Mouse (Mus musculus) ES-Bruce4 (cell line): ENCODE measurements around the gene Tssk3. TPM values are rescaled to one million over a fixed set of nuclear protein-coding genes. Genes with fewer than 3 reads are reported as not detected.

Experiments
- H3K27ac ChIP-seq: 2 replicates; pipeline ENCODE4 v1.5.1; 2012; ENCODE audit warnings: low read length, inconsistent platforms; ENCODE audit not compliant: insufficient read depth
- H3K27me3 ChIP-seq: 2 replicates; pipeline ENCODE4 v1.6.1; 2012; ENCODE audit warnings: mild to moderate bottlenecking, low read length, inconsistent platforms; ENCODE audit not compliant: control insufficient read depth, poor library complexity, insufficient read depth, severe bottlenecking
- H3K36me3 ChIP-seq: 2 replicates; pipeline ENCODE4 v1.6.1; 2012; ENCODE audit warnings: inconsistent platforms, mild to moderate bottlenecking, low read length, moderate library complexity; ENCODE audit not compliant: control insufficient read depth, poor library complexity, insufficient read depth, severe bottlenecking
- H3K4me1 ChIP-seq: one replicate; pipeline ENCODE4 v1.8.1; 2011; ENCODE audit warnings: low read length; ENCODE audit not compliant: control insufficient read depth, insufficient read depth
- H3K4me3 ChIP-seq: 2 replicates; pipeline ENCODE4 v1.5.1; 2011; ENCODE audit warnings: low read depth, mild to moderate bottlenecking, low read length
- H3K9ac ChIP-seq: 2 replicates; pipeline ENCODE4 v1.6.1; 2012; ENCODE audit warnings: low read depth, mild to moderate bottlenecking, inconsistent platforms; ENCODE audit not compliant: poor library complexity, severe bottlenecking
- H3K9me3 ChIP-seq: replicated peaks from 2 replicates; pipeline ENCODE4 v1.6.1; 2012; ENCODE audit warnings: mild to moderate bottlenecking, low read length, inconsistent platforms; ENCODE audit not compliant: control insufficient read depth, poor library complexity, insufficient read depth, severe bottlenecking
- CTCF ChIP-seq: IDR thresholded peaks from one replicate; pipeline ENCODE4 v1.8.1; 2011; ENCODE audit warnings: low read depth, low read length
- EP300 ChIP-seq: IDR thresholded peaks from 2 replicates; pipeline ENCODE4 v1.6.1; 2011; ENCODE audit warnings: low read depth, low read length; ENCODE audit not compliant: insufficient read depth
- POLR2A ChIP-seq: IDR thresholded peaks from one replicate; pipeline ENCODE4 v1.8.1; 2011; ENCODE audit warnings: low read length; ENCODE audit not compliant: insufficient read depth
- polyA plus RNA-seq: library from polyadenylated mRNA; stranded (reverse); fragments of >200 nt; gene quantifications from 2 replicates; pipeline ENCODE4 v1.2.4, GENCODE M21; 2011; ENCODE audit warnings: low read depth; ENCODE audit not compliant: missing spikeins, insufficient read depth, insufficient read length

Gene Tssk3
- polyA plus RNA-seq, 1 experiment, result not detected

GRCm38 (mm10) chr4:129516925-129517324 is 26.1 kb upstream of the Tssk3 start:
- TF ChIP-seq EP300 (0 out of 2 replicates have a peak, but pooled peaks have one; percentile 16), POLR2A (no peak)
- Histone ChIP-seq H3K27ac (peak overlapping the region; percentile 33), H3K9me3 (no peaks in the 10 kb centered on the region), H3K36me3 (peaks cover 39% of the 10 kb centered on the region), H3K9ac (no peak overlapping the region), H3K27me3 (no peaks in the 10 kb centered on the region), H3K4me1 (peaks cover 4% of the 10 kb centered on the region), H3K4me3 (no peak overlapping the region)

- H3K4me3 ChIP-seq, result peak overlapping the region; percentile 69
- no peaks in the 10 kb centered on the region for H3K9me3 ChIP-seq
- H3K27me3 ChIP-seq, result no peaks in the 10 kb centered on the region
- H3K4me1 ChIP-seq, result peaks cover 4% of the 10 kb centered on the region
- H3K27ac ChIP-seq, result no peak overlapping the region
- TF ChIP-seq CTCF, result peak; percentile 59
- TF ChIP-seq EP300, result no peak
- H3K36me3 ChIP-seq, result peaks cover 20% of the 10 kb centered on the region
- H3K9ac ChIP-seq, result peak overlapping the region; percentile 99
Measured at GRCm38 (mm10) chr4:129514300-129514898, 23.6 kb upstream of the Tssk3 start.

- Histone ChIP-seq H3K36me3 (peaks cover 20% of the 10 kb centered on the region), H3K4me3 (peak overlapping the region; percentile 69), H3K4me1 (peaks cover 4% of the 10 kb centered on the region), H3K27ac (peak overlapping the region; percentile 30; the same call in 1 of the 2 replicates), H3K27me3 (no peaks in the 10 kb centered on the region), H3K9me3 (no peaks in the 10 kb centered on the region), H3K9ac (peak overlapping the region; percentile 99)
- no peak for TF ChIP-seq CTCF
- no peak for TF ChIP-seq EP300
- no peak for TF ChIP-seq POLR2A
Measured at GRCm38 (mm10) chr4:129513891-129514290, 23.1 kb upstream of the Tssk3 start.

GRCm38 (mm10) chr4:129513086-129513767 is 22.4 kb upstream of the Tssk3 start, which contains the start of gene Marcksl1:
Marcksl1 (plus strand) TSS chr4:129513581.
- Histone ChIP-seq H3K27me3 (no peaks in the 10 kb centered on the region), H3K9ac (peak within 1 kb of the TSS; percentile 99), H3K4me1 (peaks cover 4% of the 10 kb centered on the region), H3K4me3 (peak within 1 kb of the TSS; percentile 69), H3K36me3 (peaks cover 18% of the 10 kb centered on the region), H3K27ac (peak within 1 kb of the TSS; percentile 36; the same call in 1 of the 2 replicates), H3K9me3 (no peaks in the 10 kb centered on the region)
- TF ChIP-seq EP300 (no peak), CTCF (no peak), POLR2A (peak; percentile 74)

- Histone ChIP-seq H3K9ac (no peak overlapping the region), H3K9me3 (no peaks in the 10 kb centered on the region), H3K27ac (no peak overlapping the region), H3K4me1 (peaks cover 4% of the 10 kb centered on the region), H3K4me3 (no peak overlapping the region), H3K36me3 (peaks cover 9% of the 10 kb centered on the region; the same call in 1 of the 2 replicates), H3K27me3 (no peaks in the 10 kb centered on the region)
- TF ChIP-seq EP300 (no peak), POLR2A (no peak), CTCF (no peak)
Measured at GRCm38 (mm10) chr4:129511413-129512096, 20.7 kb upstream of the Tssk3 start.
